Mouse (Mus musculus) cerebellum, postnatal 36 days (tissue): ENCODE data around the gene Myh13.

Source experiments
- DNase-seq, 2 experiments: peaks; one replicate each; pipeline ENCODE4 v3.0.0; 2021 to 2022; ENCODE audit warnings: mixed read lengths in 2 of 2

Myh13 gene

GRCm38 (mm10) chr11:67390679-67391384, 69.4 kb downstream of the Myh13 start:
- DNase-seq: no peak

GRCm38 (mm10) chr11:67392369-67392768, 70.9 kb downstream of the Myh13 start:
- no peak for DNase-seq

DNA sequence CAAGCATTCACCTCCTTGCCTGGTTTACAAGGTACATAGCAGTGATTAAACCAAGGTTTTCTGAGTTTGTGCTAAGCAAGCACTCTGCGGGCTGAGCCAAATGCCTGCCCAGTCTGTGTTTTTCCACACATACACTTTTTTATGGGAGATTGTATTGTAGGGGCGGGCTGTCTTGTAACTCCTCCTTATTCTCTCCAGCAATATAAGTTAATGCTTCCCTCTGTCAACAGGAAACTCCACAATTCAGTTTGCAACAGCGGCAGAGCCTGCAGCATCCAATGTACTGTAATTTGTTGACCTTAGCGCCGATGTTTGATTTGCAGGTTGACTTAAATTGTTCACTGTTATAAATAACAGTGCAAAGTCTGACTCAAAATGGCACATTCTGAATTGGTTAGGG, 79.5 kb downstream of the Myh13 start:
- no peak for DNase-seq

GRCm38 (mm10) chr11:67414346-67414940, 93.0 kb downstream of the Myh13 start:
- peak; percentile 2 to 10 for DNase-seq
